Mouse (Mus musculus) midbrain, postnatal 0 days (tissue): ENCODE measurements around the gene Cabp2. TPM values are rescaled to one million over a fixed set of nuclear protein-coding genes. Genes with fewer than 3 reads are reported as not detected.
"Not testable (repeated sequence)": the region's sequence is repeated elsewhere in the genome, so short reads cannot be mapped to it uniquely, and the experiment has no call there.

ENCODE experiments used
- ATAC-seq: fragments of 200-750 bp; cut with Nextera tagmentation; 2 replicates; pipeline ENCODE4 v1.8.0; 2017; ENCODE audit warnings: moderate number of reproducible peaks, mild to moderate bottlenecking, moderate TSS enrichment, moderate library complexity; ENCODE audit not compliant: low FRiP score
- DNase-seq: peaks from one replicate; pipeline ENCODE4 v3.0.0-alpha.2; 2015; ENCODE audit warnings: low spot score
- H3K27ac ChIP-seq: fragments of 300-500 bp; sonication (generic); 2 replicates; pipeline ENCODE4 v1.5.1; 2014; ENCODE audit warnings: low read depth, mild to moderate bottlenecking, low read length, mixed read lengths
- H3K27me3 ChIP-seq: fragments of 300-500 bp; sonication (generic); 2 replicates; pipeline ENCODE4 v1.6.1; 2014; ENCODE audit warnings: low read length, control low read depth, mixed read lengths; ENCODE audit not compliant: insufficient read depth
- H3K36me3 ChIP-seq: fragments of 300-500 bp; sonication (generic); 2 replicates; pipeline ENCODE4 v1.6.1; 2014; ENCODE audit warnings: low read length, control low read depth, mixed read lengths; ENCODE audit not compliant: insufficient read depth
- H3K4me1 ChIP-seq: fragments of 300-500 bp; sonication (generic); 2 replicates; pipeline ENCODE4 v1.6.1; 2014; ENCODE audit warnings: mild to moderate bottlenecking, control low read depth, antibody characterized with exemption, low read length, mixed read lengths; ENCODE audit not compliant: insufficient read depth
- H3K4me2 ChIP-seq: fragments of 300-500 bp; sonication (generic); 2 replicates; pipeline ENCODE4 v1.6.1; 2014; ENCODE audit warnings: low read depth, mild to moderate bottlenecking, low read length, mixed read lengths; ENCODE audit not compliant: poor library complexity, severe bottlenecking
- H3K4me3 ChIP-seq: fragments of 300-500 bp; sonication (generic); 2 replicates; pipeline ENCODE4 v1.5.1; 2014; ENCODE audit warnings: low read depth, mild to moderate bottlenecking, low read length, moderate library complexity
- H3K9ac ChIP-seq: fragments of 300-500 bp; sonication (generic); replicated peaks from 2 replicates; pipeline ENCODE4 v1.6.1; 2014; ENCODE audit warnings: mild to moderate bottlenecking, low read length, moderate library complexity, mixed read lengths; ENCODE audit not compliant: poor library complexity, severe bottlenecking
- H3K9me3 ChIP-seq: fragments of 300-500 bp; sonication (generic); 2 replicates; pipeline ENCODE4 v1.6.1; 2016; ENCODE audit warnings: low read length, control low read depth
- CTCF ChIP-seq: IDR thresholded peaks from 2 replicates; pipeline ENCODE4 v1.5.1; 2016; ENCODE audit warnings: antibody characterized with exemption, mild to moderate bottlenecking
- WGBS: fragments of 180-500 bp; shearing (Covaris S2); extraction: QIAGEN DNeasy Blood & Tissue Kit; methylation state at CpG from one replicate; pipeline ENCODE4 v1.1.7; 2014; 5-methylcytosine and 5-hydroxymethylcytosine counted together
- polyA plus RNA-seq: library from polyadenylated mRNA; unstranded; fragments of >200 nt; fragmentation: Nextera tagmentation; extraction: Ambion mirVana; gene quantifications from 2 replicates; pipeline ENCODE4 v1.2.1, GENCODE M21; 2015
- total RNA-seq: library from RNA; depleted of rRNA; stranded (reverse); fragments of >200 nt; gene quantifications from 2 replicates; pipeline ENCODE4 v1.2.3, GENCODE M21; 2014

Cabp2 gene
- total and polyA plus RNA-seq, 2 experiments from 2014 or later = not detected

DNA sequence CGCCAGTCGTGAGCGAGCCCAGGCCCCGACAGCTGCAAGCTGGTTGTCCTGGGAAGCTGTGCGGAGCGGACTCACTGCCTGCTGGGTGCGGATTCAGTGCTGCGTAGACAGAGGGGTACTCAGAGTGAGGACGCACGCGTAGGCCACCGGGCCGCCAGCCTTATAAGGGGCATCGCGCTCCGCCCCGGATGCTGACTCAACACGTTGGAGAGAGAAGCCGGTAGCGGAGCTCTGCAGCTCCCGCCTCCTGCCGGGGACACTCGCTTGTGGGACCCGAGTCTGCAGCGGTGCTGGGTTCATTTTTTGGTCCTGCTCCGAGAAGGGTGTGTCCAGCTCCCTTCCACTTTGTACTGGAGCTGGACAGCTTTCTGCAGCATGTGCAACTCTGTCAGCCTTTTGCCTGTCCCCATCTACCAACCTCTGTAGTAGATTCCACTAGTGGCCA is 43.6 kb upstream of the Cabp2 start, which contains the start of gene Gstp1:
Gene Gstp1, minus strand, starts transcription at position 198 of the 445 bp plus-strand sequence.
- H3K36me3 ChIP-seq = peaks cover 2% of the 10 kb centered on the region; the same call in 1 of the 2 replicates
- peak; percentile 89 for DNase-seq
- 0% methylated on average over 24 of the region's 26 CpGs for WGBS

GRCm38 (mm10) chr19:4040941-4041340 is 40.4 kb upstream of the Cabp2 start:
- not testable (repeated sequence) for H3K4me2 ChIP-seq, ATAC-seq, H3K36me3 ChIP-seq, H3K4me1 ChIP-seq, DNase-seq, H3K27me3 ChIP-seq, H3K9ac ChIP-seq, H3K9me3 ChIP-seq, H3K4me3 ChIP-seq, H3K27ac ChIP-seq
- 78% methylated on average over 5 of the region's 5 CpGs for WGBS

More for the DNA sequence above, 43.6 kb upstream of the Cabp2 start, which contains the start of gene Gstp1:
- peaks cover 4% of the 10 kb centered on the region; the same call in 1 of the 2 replicates for H3K4me1 ChIP-seq
- peak within 1 kb of the TSS; percentile 55 for H3K9ac ChIP-seq
- no peaks in the 10 kb centered on the region for H3K9me3 ChIP-seq
- peak within 1 kb of the TSS; percentile 50 for H3K4me3 ChIP-seq
- H3K27me3 ChIP-seq = no peaks in the 10 kb centered on the region
- peak; percentile 88 for ATAC-seq
- H3K4me2 ChIP-seq = peak within 1 kb of the TSS; percentile 75
- TF ChIP-seq CTCF = peak; percentile 50
- peak within 1 kb of the TSS; percentile 73 for H3K27ac ChIP-seq

GRCm38 (mm10) chr19:4041500-4041899 is 39.9 kb upstream of the Cabp2 start:
- H3K4me2 ChIP-seq, H3K36me3 ChIP-seq, H3K9me3 ChIP-seq, H3K4me3 ChIP-seq, H3K27me3 ChIP-seq, ATAC-seq, H3K4me1 ChIP-seq, DNase-seq, H3K9ac ChIP-seq, H3K27ac ChIP-seq: not testable (repeated sequence)
- 76% methylated on average over 3 of the region's 4 CpGs for WGBS

DNA sequence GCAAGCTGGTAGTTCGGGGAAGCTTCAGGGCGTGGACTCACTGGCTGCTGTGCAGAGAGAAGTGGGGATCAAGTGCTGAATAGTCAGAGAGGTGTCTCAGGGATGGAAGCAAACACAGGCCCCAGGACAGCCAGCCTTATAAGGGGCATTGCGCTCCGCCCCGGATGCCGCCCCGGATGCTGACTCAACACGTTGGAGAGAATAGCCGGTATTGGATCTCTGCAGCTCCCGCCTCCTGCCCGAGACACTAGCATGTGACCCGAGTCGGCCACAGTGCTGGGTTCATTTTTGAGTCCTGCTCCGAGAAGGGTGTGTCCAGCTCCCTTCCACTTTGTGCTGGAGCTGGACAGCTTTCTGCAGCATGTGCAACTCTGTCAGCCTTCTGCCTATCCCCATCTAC is 39.3 kb upstream of the Cabp2 start:
- DNase-seq = no peak
- H3K4me2 ChIP-seq = no peak overlapping the region
- no peaks in the 10 kb centered on the region for H3K9me3 ChIP-seq
- ATAC-seq = no peak
- H3K27me3 ChIP-seq = no peaks in the 10 kb centered on the region
- no peak overlapping the region for H3K27ac ChIP-seq
- WGBS = 75% methylated on average over 14 of the region's 14 CpGs
- H3K36me3 ChIP-seq = no peaks in the 10 kb centered on the region
- H3K9ac ChIP-seq = no peak overlapping the region
- no peak overlapping the region for H3K4me3 ChIP-seq
- no peak for TF ChIP-seq CTCF
- H3K4me1 ChIP-seq = 0 out of 2 replicates have a peak, but pooled peaks cover 4% of the 10 kb centered on the region

GRCm38 (mm10) chr19:4044109-4044508 is 37.3 kb upstream of the Cabp2 start:
- not testable (repeated sequence) for H3K27ac ChIP-seq, DNase-seq, H3K36me3 ChIP-seq, H3K27me3 ChIP-seq, H3K4me3 ChIP-seq, H3K4me1 ChIP-seq, H3K9me3 ChIP-seq, H3K4me2 ChIP-seq, H3K9ac ChIP-seq, ATAC-seq
- WGBS = 89% methylated on average over 5 of the region's 5 CpGs

- no peak within 1 kb of the TSS for H3K4me3 ChIP-seq
- H3K4me2 ChIP-seq = peak within 1 kb of the TSS; percentile 15; the same call in 1 of the 2 replicates
- H3K4me1 ChIP-seq = no peaks in the 10 kb centered on the region
- ATAC-seq (peak; percentile 34; the same call in 1 of the 2 replicates), DNase-seq (peak; percentile 80)
- no peaks in the 10 kb centered on the region for H3K27me3 ChIP-seq
- H3K9me3 ChIP-seq = no peaks in the 10 kb centered on the region
- 54% methylated on average over 16 of the region's 16 CpGs for WGBS
- H3K9ac ChIP-seq = no peak within 1 kb of the TSS
- no peaks in the 10 kb centered on the region for H3K36me3 ChIP-seq
- no peak within 1 kb of the TSS for H3K27ac ChIP-seq
- TF ChIP-seq CTCF = peak; percentile 65
These were observed 35.2 kb upstream of the Cabp2 start, which contains the start of gene Gstp2 for GRCm38 (mm10) chr19:4045966-4046865. Gstp2 (minus strand) TSS chr19:4046023.
